Mouse (Mus musculus): Measurements from ENCODE around the gene Trim2. TPM values are rescaled to one million over a fixed set of nuclear protein-coding genes. Genes with fewer than 3 reads are reported as not detected.

Trim2 gene
- polyA plus RNA-seq, 1 experiment from 2014 or later = 136 TPM

- no peak overlapping the region for H3K4me2 ChIP-seq (ENCODE audit: low read depth, low read length)
- H3K27ac ChIP-seq (ENCODE audit: low read depth, low read length) = no peak overlapping the region
- no peak overlapping the region for H3K9ac ChIP-seq (replicated peaks; ENCODE audit: low read depth, low read length)
- H3K27me3 ChIP-seq (ENCODE audit: control insufficient read depth, insufficient read depth, low read length) = no peaks in the 10 kb centered on the region
- no peaks in the 10 kb centered on the region for H3K36me3 ChIP-seq (ENCODE audit: control insufficient read depth, insufficient read depth, low read length)
- no peak for ATAC-seq (ENCODE audit: low read depth)
- H3K4me1 ChIP-seq (ENCODE audit: control insufficient read depth, insufficient read depth, low read length) = peaks cover 18% of the 10 kb centered on the region; the same call in 1 of the 2 replicates
- no peaks in the 10 kb centered on the region for H3K9me3 ChIP-seq (ENCODE audit: control insufficient read depth, low read length)
- H3K4me3 ChIP-seq (ENCODE audit: low read depth, low read length) = no peak overlapping the region
- 49% methylated on average over 8 of the region's 8 CpGs for WGBS
Measured at GRCm38 (mm10) chr3:84247789-84248188, 58.9 kb downstream of the Trim2 start.

GRCm38 (mm10) chr3:84246421-84246861, 60.2 kb downstream of the Trim2 start:
- Histone ChIP-seq H3K27me3 (ENCODE audit: control insufficient read depth, insufficient read depth, low read length) (no peaks in the 10 kb centered on the region), H3K4me1 (ENCODE audit: control insufficient read depth, insufficient read depth, low read length) (peaks cover 9% of the 10 kb centered on the region; the same call in 1 of the 2 replicates), H3K4me3 (ENCODE audit: low read depth, low read length) (no peak overlapping the region), H3K27ac (ENCODE audit: low read depth, low read length) (no peak overlapping the region), H3K9me3 (ENCODE audit: control insufficient read depth, low read length) (no peaks in the 10 kb centered on the region), H3K9ac (replicated peaks; ENCODE audit: low read depth, low read length) (no peak overlapping the region), H3K4me2 (ENCODE audit: low read depth, low read length) (no peak overlapping the region), H3K36me3 (ENCODE audit: control insufficient read depth, insufficient read depth, low read length) (no peaks in the 10 kb centered on the region)
- no peak for ATAC-seq (ENCODE audit: low read depth)
- 78% methylated on average over 7 of the region's 7 CpGs for WGBS

GRCm38 (mm10) chr3:84243116-84243515, 63.6 kb downstream of the Trim2 start:
- Histone ChIP-seq H3K27me3 (ENCODE audit: control insufficient read depth, insufficient read depth, low read length) (no peaks in the 10 kb centered on the region), H3K4me3 (ENCODE audit: low read depth, low read length) (no peak overlapping the region), H3K27ac (ENCODE audit: low read depth, low read length) (no peak overlapping the region), H3K4me2 (ENCODE audit: low read depth, low read length) (no peak overlapping the region), H3K9ac (replicated peaks; ENCODE audit: low read depth, low read length) (no peak overlapping the region), H3K9me3 (ENCODE audit: control insufficient read depth, low read length) (no peaks in the 10 kb centered on the region), H3K4me1 (ENCODE audit: control insufficient read depth, insufficient read depth, low read length) (no peaks in the 10 kb centered on the region), H3K36me3 (ENCODE audit: control insufficient read depth, insufficient read depth, low read length) (no peaks in the 10 kb centered on the region)
- no peak for ATAC-seq (ENCODE audit: low read depth)
- WGBS = 91% methylated on average over 3 of the region's 3 CpGs

GRCm38 (mm10) chr3:84242497-84242896, 64.2 kb downstream of the Trim2 start:
- Histone ChIP-seq H3K9me3 (ENCODE audit: control insufficient read depth, low read length) (no peaks in the 10 kb centered on the region), H3K4me2 (ENCODE audit: low read depth, low read length) (no peak overlapping the region), H3K36me3 (ENCODE audit: control insufficient read depth, insufficient read depth, low read length) (no peaks in the 10 kb centered on the region), H3K4me1 (ENCODE audit: control insufficient read depth, insufficient read depth, low read length) (no peaks in the 10 kb centered on the region), H3K27ac (ENCODE audit: low read depth, low read length) (no peak overlapping the region), H3K4me3 (ENCODE audit: low read depth, low read length) (no peak overlapping the region), H3K9ac (replicated peaks; ENCODE audit: low read depth, low read length) (no peak overlapping the region), H3K27me3 (ENCODE audit: control insufficient read depth, insufficient read depth, low read length) (no peaks in the 10 kb centered on the region)
- ATAC-seq (ENCODE audit: low read depth) = no peak
- 90% methylated on average over 4 of the region's 4 CpGs for WGBS

GRCm38 (mm10) chr3:84241098-84241497, 65.6 kb downstream of the Trim2 start:
- Histone ChIP-seq H3K9me3 (ENCODE audit: control insufficient read depth, low read length) (no peaks in the 10 kb centered on the region), H3K4me3 (ENCODE audit: low read depth, low read length) (no peak overlapping the region), H3K27ac (ENCODE audit: low read depth, low read length) (no peak overlapping the region), H3K4me2 (ENCODE audit: low read depth, low read length) (no peak overlapping the region), H3K9ac (replicated peaks; ENCODE audit: low read depth, low read length) (no peak overlapping the region), H3K36me3 (ENCODE audit: control insufficient read depth, insufficient read depth, low read length) (no peaks in the 10 kb centered on the region), H3K27me3 (ENCODE audit: control insufficient read depth, insufficient read depth, low read length) (no peaks in the 10 kb centered on the region), H3K4me1 (ENCODE audit: control insufficient read depth, insufficient read depth, low read length) (no peaks in the 10 kb centered on the region)
- ATAC-seq (ENCODE audit: low read depth) = no peak
- 95% methylated on average over 4 of the region's 4 CpGs for WGBS

- Histone ChIP-seq H3K4me1 (ENCODE audit: control insufficient read depth, insufficient read depth, low read length) (peaks cover 4% of the 10 kb centered on the region; the same call in 1 of the 2 replicates), H3K36me3 (ENCODE audit: control insufficient read depth, insufficient read depth, low read length) (no peaks in the 10 kb centered on the region), H3K27ac (ENCODE audit: low read depth, low read length) (0 out of 2 replicates have a peak overlapping the region, but pooled peaks have one; percentile 10), H3K9me3 (ENCODE audit: control insufficient read depth, low read length) (no peaks in the 10 kb centered on the region), H3K27me3 (ENCODE audit: control insufficient read depth, insufficient read depth, low read length) (no peaks in the 10 kb centered on the region), H3K4me2 (ENCODE audit: low read depth, low read length) (no peak overlapping the region), H3K9ac (replicated peaks; ENCODE audit: low read depth, low read length) (no peak overlapping the region), H3K4me3 (ENCODE audit: low read depth, low read length) (no peak overlapping the region)
- WGBS = 49% methylated on average over 10 of the region's 10 CpGs
- no peak for ATAC-seq (ENCODE audit: low read depth)
Measured at GRCm38 (mm10) chr3:84235420-84236304, 71.0 kb downstream of the Trim2 start.

GRCm38 (mm10) chr3:84234562-84234961, 72.1 kb downstream of the Trim2 start:
- peaks cover 4% of the 10 kb centered on the region; the same call in 1 of the 2 replicates for H3K4me1 ChIP-seq (ENCODE audit: control insufficient read depth, insufficient read depth, low read length)
- H3K27ac ChIP-seq (ENCODE audit: low read depth, low read length) = no peak overlapping the region
- WGBS = 95% methylated on average over 4 of the region's 4 CpGs

GRCm38 (mm10) chr3:84233663-84234415, 72.8 kb downstream of the Trim2 start:
- Histone ChIP-seq H3K27me3 (ENCODE audit: control insufficient read depth, insufficient read depth, low read length) (no peaks in the 10 kb centered on the region), H3K9me3 (ENCODE audit: control insufficient read depth, low read length) (no peaks in the 10 kb centered on the region), H3K27ac (ENCODE audit: low read depth, low read length) (no peak overlapping the region), H3K9ac (replicated peaks; ENCODE audit: low read depth, low read length) (no peak overlapping the region), H3K4me1 (ENCODE audit: control insufficient read depth, insufficient read depth, low read length) (peaks cover 9% of the 10 kb centered on the region; the same call in 1 of the 2 replicates), H3K4me2 (ENCODE audit: low read depth, low read length) (no peak overlapping the region), H3K36me3 (ENCODE audit: control insufficient read depth, insufficient read depth, low read length) (no peaks in the 10 kb centered on the region), H3K4me3 (ENCODE audit: low read depth, low read length) (no peak overlapping the region)
- 94% methylated on average over 5 of the region's 5 CpGs for WGBS
- ATAC-seq (ENCODE audit: low read depth) = no peak

More at GRCm38 (mm10) chr3:84234562-84234961, 72.1 kb downstream of the Trim2 start:
- H3K9ac ChIP-seq (replicated peaks; ENCODE audit: low read depth, low read length) = no peak overlapping the region
- H3K27me3 ChIP-seq (ENCODE audit: control insufficient read depth, insufficient read depth, low read length) = no peaks in the 10 kb centered on the region
- no peak overlapping the region for H3K4me2 ChIP-seq (ENCODE audit: low read depth, low read length)
- ATAC-seq (ENCODE audit: low read depth) = no peak
- no peaks in the 10 kb centered on the region for H3K36me3 ChIP-seq (ENCODE audit: control insufficient read depth, insufficient read depth, low read length)
- no peaks in the 10 kb centered on the region for H3K9me3 ChIP-seq (ENCODE audit: control insufficient read depth, low read length)
- H3K4me3 ChIP-seq (ENCODE audit: low read depth, low read length) = no peak overlapping the region

GRCm38 (mm10) chr3:84232312-84232711, 74.4 kb downstream of the Trim2 start:
- WGBS = 89% methylated on average over 6 of the region's 6 CpGs
- Histone ChIP-seq H3K9me3 (ENCODE audit: control insufficient read depth, low read length) (no peaks in the 10 kb centered on the region), H3K4me1 (ENCODE audit: control insufficient read depth, insufficient read depth, low read length) (peaks cover 14% of the 10 kb centered on the region; the same call in 1 of the 2 replicates), H3K36me3 (ENCODE audit: control insufficient read depth, insufficient read depth, low read length) (no peaks in the 10 kb centered on the region), H3K4me2 (ENCODE audit: low read depth, low read length) (no peak overlapping the region), H3K27ac (ENCODE audit: low read depth, low read length) (no peak overlapping the region), H3K27me3 (ENCODE audit: control insufficient read depth, insufficient read depth, low read length) (no peaks in the 10 kb centered on the region), H3K9ac (replicated peaks; ENCODE audit: low read depth, low read length) (no peak overlapping the region), H3K4me3 (ENCODE audit: low read depth, low read length) (no peak overlapping the region)
- no peak for ATAC-seq (ENCODE audit: low read depth)
